Mouse (Mus musculus): ENCODE measurements around the gene Gtpbp1.

- TF ChIP-seq CTCF (IDR thresholded peaks at IDR 0.05; ENCODE audit: low read depth, low read length) (no peak), POLR2A (IDR thresholded peaks at IDR 0.05; ENCODE audit: extremely low read depth, insufficient read depth, low read length) (no peak)
Observed at GRCm38 (mm10) chr15:79740739-79741138, 50.1 kb downstream of the Gtpbp1 start.
